Mouse (Mus musculus) activated CD4-positive, CD25-positive, alpha-beta regulatory T cell, adult 9 weeks (primary cell): ENCODE results near the gene Sh3bgrl2. TPM values are rescaled to one million over a fixed set of nuclear protein-coding genes. Genes with fewer than 3 reads are reported as not detected.

Experiments
- polyA plus RNA-seq: library from polyadenylated mRNA; unstranded; fragments of 100-300 nt; shearing (Covaris generic); gene quantifications from one replicate; pipeline ENCODE4 v1.2.1, GENCODE M21; 2017

Sh3bgrl2 gene
- polyA plus RNA-seq = 30.6 TPM

GRCm38 (mm10) chr9:83547830-83548689 lies at the start of gene Sh3bgrl2:
TSS of gene Sh3bgrl2 (plus strand) at chr9:83548327.

Other genes with a start within 250 kb of the Sh3bgrl2 start
- 11.8 TPM for gene Lca5, start 107.2 kb upstream of the Sh3bgrl2 start, polyA plus RNA-seq